Mouse (Mus musculus) midbrain, embryonic 11.5 days (tissue): Measurements from ENCODE around the gene Lgals4. TPM values are rescaled to one million over a fixed set of nuclear protein-coding genes. Genes with fewer than 3 reads are reported as not detected.
"Not testable (repeated sequence)": the region's sequence is repeated elsewhere in the genome, so short reads cannot be mapped to it uniquely, and the experiment has no call there.

Experiments used
- ATAC-seq: fragments of 200-750 bp; cut with Nextera tagmentation; 2 replicates; pipeline ENCODE4 v1.8.0; 2017; ENCODE audit warnings: moderate TSS enrichment, moderate library complexity; ENCODE audit not compliant: low FRiP score
- DNase-seq: peaks from one replicate; pipeline ENCODE4 v3.0.0; 2015; ENCODE audit warnings: low spot score; ENCODE audit errors: missing footprints
- H3K27ac ChIP-seq: fragments of 300-500 bp; sonication (generic); 2 replicates; pipeline ENCODE4 v1.5.1; 2014; ENCODE audit warnings: low read depth, low read length
- H3K27me3 ChIP-seq: fragments of 300-500 bp; sonication (generic); 2 replicates; pipeline ENCODE4 v1.6.1; 2014; ENCODE audit warnings: mild to moderate bottlenecking, low read length, moderate library complexity, mixed read lengths; ENCODE audit not compliant: control insufficient read depth, insufficient read depth
- H3K36me3 ChIP-seq: fragments of 300-500 bp; sonication (generic); 2 replicates; pipeline ENCODE4 v1.6.1; 2014; ENCODE audit warnings: mild to moderate bottlenecking, low read length, moderate library complexity, mixed read lengths; ENCODE audit not compliant: control insufficient read depth, insufficient read depth
- H3K4me1 ChIP-seq: fragments of 300-500 bp; sonication (generic); 2 replicates; pipeline ENCODE4 v1.6.1; 2014; ENCODE audit warnings: low read length; ENCODE audit not compliant: control insufficient read depth, insufficient read depth
- H3K4me2 ChIP-seq: fragments of 300-500 bp; sonication (generic); 2 replicates; pipeline ENCODE4 v1.6.1; 2014; ENCODE audit warnings: mild to moderate bottlenecking, moderate library complexity
- H3K4me3 ChIP-seq: fragments of 300-500 bp; sonication (generic); 2 replicates; pipeline ENCODE4 v1.5.1; 2014; ENCODE audit warnings: low read depth, low read length
- H3K9ac ChIP-seq: fragments of 300-500 bp; sonication (generic); 2 replicates; pipeline ENCODE4 v1.6.1; 2014; ENCODE audit warnings: low read length
- H3K9me3 ChIP-seq: fragments of 300-500 bp; sonication (generic); 2 replicates; pipeline ENCODE4 v1.6.1; 2016; ENCODE audit warnings: low read length; ENCODE audit not compliant: control insufficient read depth
- WGBS: fragments of 180-500 bp; shearing (Covaris S2); extraction: QIAGEN DNeasy Blood & Tissue Kit; methylation state at CpG from one replicate; pipeline ENCODE4 v1.1.7; 2014; 5-methylcytosine and 5-hydroxymethylcytosine counted together
- polyA plus RNA-seq: library from polyadenylated mRNA; unstranded; fragments of >200 nt; fragmentation: Nextera tagmentation; extraction: Ambion mirVana; gene quantifications from 2 replicates; pipeline ENCODE4 v1.2.1, GENCODE M21; 2014

The Lgals4 gene
- polyA plus RNA-seq, 1 experiment from 2014 or later = 1.7 TPM

DNA sequence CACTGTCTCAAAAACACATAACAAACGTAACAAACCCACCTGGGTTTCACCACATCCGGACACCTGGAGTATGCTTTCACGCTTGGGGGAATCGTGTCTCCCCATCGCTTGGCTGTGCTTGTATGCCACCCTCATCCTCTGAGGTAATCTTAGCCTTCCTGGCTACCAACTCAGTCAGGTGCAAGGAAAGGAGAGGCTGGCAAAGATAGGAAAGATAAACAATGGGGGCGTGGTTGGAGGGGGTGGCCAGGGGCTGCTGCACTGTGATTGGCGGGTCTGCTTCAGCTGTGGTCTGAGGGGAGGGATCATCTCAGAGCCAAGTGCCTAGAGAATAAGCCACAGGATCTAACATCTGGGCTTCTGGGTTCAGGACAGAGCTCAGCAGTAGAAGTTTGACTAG lies 46.0 kb downstream of the Lgals4 start:
- no peaks in the 10 kb centered on the region for H3K27me3 ChIP-seq
- no peaks in the 10 kb centered on the region for H3K36me3 ChIP-seq
- WGBS = 80% methylated on average over 7 of the region's 7 CpGs
- no peak overlapping the region for H3K9ac ChIP-seq
- no peak overlapping the region for H3K27ac ChIP-seq
- H3K4me3 ChIP-seq = no peak overlapping the region
- ATAC-seq (no peak), DNase-seq (no peak)
- H3K9me3 ChIP-seq = no peaks in the 10 kb centered on the region
- no peak overlapping the region for H3K4me2 ChIP-seq
- H3K4me1 ChIP-seq = no peaks in the 10 kb centered on the region

DNA sequence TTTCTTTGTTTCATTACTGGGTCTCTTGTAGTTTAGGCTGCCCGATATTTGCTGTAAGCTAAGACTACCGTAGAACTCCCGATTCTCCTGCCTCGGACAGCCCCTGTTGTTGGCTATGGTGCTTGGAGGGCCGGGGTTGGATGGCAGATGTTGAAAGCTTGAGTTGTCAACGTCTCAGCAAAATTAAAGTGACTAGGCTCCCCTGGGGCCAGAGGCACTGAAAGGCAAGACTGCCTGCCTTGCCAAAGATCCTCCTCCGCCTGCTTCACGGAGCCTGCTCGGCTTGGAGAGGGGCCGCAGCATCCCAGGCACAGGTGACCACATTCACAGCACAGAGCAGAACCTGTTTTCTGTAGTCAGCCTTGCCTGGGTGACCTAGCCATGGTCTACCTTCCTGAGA lies 46.9 kb downstream of the Lgals4 start:
- Histone ChIP-seq H3K9ac (no peak overlapping the region), H3K4me1 (no peaks in the 10 kb centered on the region), H3K4me2 (no peak overlapping the region), H3K27me3 (no peaks in the 10 kb centered on the region), H3K4me3 (no peak overlapping the region), H3K27ac (no peak overlapping the region), H3K9me3 (no peaks in the 10 kb centered on the region), H3K36me3 (no peaks in the 10 kb centered on the region)
- ATAC-seq (no peak), DNase-seq (no peak)
- 79% methylated on average over 10 of the region's 10 CpGs for WGBS

- Histone ChIP-seq H3K27me3 (no peaks in the 10 kb centered on the region), H3K4me1 (no peaks in the 10 kb centered on the region), H3K36me3 (no peaks in the 10 kb centered on the region), H3K9ac (no peak within 1 kb of the TSS), H3K4me3 (no peak within 1 kb of the TSS), H3K27ac (no peak within 1 kb of the TSS), H3K4me2 (no peak within 1 kb of the TSS), H3K9me3 (no peaks in the 10 kb centered on the region)
- ATAC-seq (no peak), DNase-seq (no peak)
- WGBS = 49% methylated on average over 13 of the region's 13 CpGs
Measured at GRCm38 (mm10) chr7:28881199-28881598, 47.5 kb downstream of the Lgals4 start, which contains the start of gene Capn12. Gene Capn12, plus strand, starts transcription at chr7:28881422.

DNA sequence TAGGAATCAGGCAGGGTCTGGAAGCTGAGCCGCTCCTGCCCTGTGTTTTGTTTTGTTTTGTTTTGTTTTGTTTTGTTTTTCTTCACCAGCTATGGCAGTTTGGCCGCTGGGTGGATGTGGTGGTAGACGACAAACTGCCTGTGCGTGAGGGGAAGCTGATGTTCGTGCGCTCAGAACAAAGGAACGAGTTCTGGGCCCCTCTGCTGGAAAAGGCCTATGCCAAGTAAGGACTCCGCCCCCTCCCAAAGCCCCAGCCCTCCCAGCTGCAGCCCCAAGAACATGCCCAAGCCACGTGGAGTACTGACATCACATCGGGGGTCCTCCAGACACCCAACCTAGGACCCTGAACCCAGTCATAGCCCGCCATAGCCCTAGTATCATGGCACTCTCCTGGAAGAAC lies 49.4 kb downstream of the Lgals4 start:
- no peak overlapping the region for H3K27ac ChIP-seq
- no peak for DNase-seq
- peaks cover 6% of the 10 kb centered on the region for H3K27me3 ChIP-seq
- H3K36me3 ChIP-seq = no peaks in the 10 kb centered on the region
- H3K9ac ChIP-seq = no peak overlapping the region
- H3K4me3 ChIP-seq = no peak overlapping the region
- no peak for ATAC-seq
- no peaks in the 10 kb centered on the region for H3K4me1 ChIP-seq
- WGBS = 80% methylated on average over 11 of the region's 11 CpGs
- no peak overlapping the region for H3K4me2 ChIP-seq
- no peaks in the 10 kb centered on the region for H3K9me3 ChIP-seq

- not testable (repeated sequence) for H3K9ac ChIP-seq, H3K4me3 ChIP-seq, H3K9me3 ChIP-seq, H3K27ac ChIP-seq, H3K4me1 ChIP-seq, H3K4me2 ChIP-seq, H3K36me3 ChIP-seq, ATAC-seq, DNase-seq
- peaks cover 13% of the 10 kb centered on the region for H3K27me3 ChIP-seq
- 87% methylated on average over 4 of the region's 4 CpGs for WGBS
Measured at GRCm38 (mm10) chr7:28883704-28884103, 50.0 kb downstream of the Lgals4 start.

DNA sequence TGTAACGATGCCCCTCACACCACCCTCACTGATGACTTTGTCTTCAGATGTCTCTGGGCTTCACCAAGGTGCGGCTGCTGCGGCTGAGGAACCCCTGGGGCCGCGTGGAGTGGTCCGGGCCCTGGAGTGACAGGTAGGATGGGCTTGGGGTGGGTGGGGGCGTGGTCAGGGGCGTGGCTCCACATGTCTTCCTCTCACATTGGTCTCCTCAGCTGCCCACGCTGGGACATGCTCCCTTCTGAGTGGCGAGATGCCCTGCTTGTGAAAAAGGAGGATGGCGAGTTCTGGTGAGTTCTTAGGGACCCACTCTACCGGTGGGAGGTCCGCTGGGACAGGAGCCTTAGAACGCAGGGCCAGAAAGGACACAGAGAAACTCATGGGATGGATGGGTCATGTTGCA lies 52.8 kb downstream of the Lgals4 start:
- Histone ChIP-seq H3K9me3 (no peaks in the 10 kb centered on the region), H3K27me3 (peaks cover 22% of the 10 kb centered on the region), H3K4me3 (no peak overlapping the region), H3K4me1 (peaks cover 2% of the 10 kb centered on the region; the same call in 1 of the 2 replicates), H3K27ac (no peak overlapping the region), H3K9ac (no peak overlapping the region), H3K4me2 (no peak overlapping the region), H3K36me3 (peaks cover 1% of the 10 kb centered on the region; the same call in 1 of the 2 replicates)
- 30% methylated on average over 14 of the region's 14 CpGs for WGBS
- DNase-seq (no peak), ATAC-seq (no peak)

DNA sequence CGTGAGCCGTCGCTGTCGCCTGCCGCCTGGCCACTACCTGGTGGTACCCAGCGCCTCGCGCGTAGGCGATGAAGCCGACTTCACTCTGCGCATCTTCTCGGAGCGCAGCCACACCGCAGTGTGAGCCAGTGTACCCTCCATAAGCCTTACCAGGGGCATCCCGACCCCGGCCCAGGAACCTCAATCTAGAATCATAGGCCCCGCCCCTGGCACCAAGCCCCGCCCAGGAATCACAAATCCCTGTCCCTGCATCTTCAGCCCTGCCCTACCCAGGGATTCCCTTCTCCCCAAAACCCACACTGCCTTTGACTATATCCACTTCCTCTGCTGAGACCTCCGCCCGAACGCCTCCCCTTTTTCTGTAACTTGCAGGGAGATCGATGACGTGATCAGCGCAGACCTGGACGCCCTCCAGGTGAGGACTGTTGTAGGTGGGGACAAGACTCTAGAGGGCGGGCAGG lies 55.1 kb downstream of the Lgals4 start:
- H3K27ac ChIP-seq = no peak overlapping the region
- H3K9me3 ChIP-seq = no peaks in the 10 kb centered on the region
- peak overlapping the region; percentile 22 for H3K4me3 ChIP-seq
- H3K9ac ChIP-seq = 0 out of 2 replicates have a peak overlapping the region, but pooled peaks have one; percentile 20
- H3K36me3 ChIP-seq = peaks cover 16% of the 10 kb centered on the region
- 2% methylated on average over 27 of the region's 27 CpGs for WGBS
- peaks cover 22% of the 10 kb centered on the region for H3K27me3 ChIP-seq
- ATAC-seq = peak; percentile 44; the same call in 1 of the 2 replicates
- H3K4me1 ChIP-seq = peaks cover 2% of the 10 kb centered on the region; the same call in 1 of the 2 replicates
- peak overlapping the region; percentile 40 for H3K4me2 ChIP-seq
- DNase-seq = no peak

Other genes starting within 250 kb of the Lgals4 start
- 23.8 and 27.8 TPM in 2 replicates for gene Samd4b, start 235.7 kb upstream of the Lgals4 start, polyA plus RNA-seq
- gene Pak4, start 235.7 kb upstream of the Lgals4 start, polyA plus RNA-seq = 29.6 and 32.5 TPM in 2 replicates
- not detected in 2 replicates for gene Acp7, start 202.5 kb upstream of the Lgals4 start, polyA plus RNA-seq
- 3.8 TPM in 2 replicates for gene Fbxo27, start 141.0 kb upstream of the Lgals4 start, polyA plus RNA-seq
- gene Fbxo17, start 117.0 kb upstream of the Lgals4 start, polyA plus RNA-seq = 5.8 and 6.0 TPM in 2 replicates
- 127 and 135 TPM in 2 replicates for gene Mrps12, start 92.0 kb upstream of the Lgals4 start, polyA plus RNA-seq
- 25.9 and 27.7 TPM in 2 replicates for gene Sars2, start 91.9 kb upstream of the Lgals4 start, polyA plus RNA-seq
- not detected in 2 replicates for gene Ccer2, start 77.7 kb upstream of the Lgals4 start, polyA plus RNA-seq
- 66.2 and 76.5 TPM in 2 replicates for gene Sirt2, start 67.1 kb upstream of the Lgals4 start, polyA plus RNA-seq
- gene Nfkbib, start 66.3 kb upstream of the Lgals4 start, polyA plus RNA-seq = 39.0 and 43.9 TPM in 2 replicates
- 1.9 and 2.5 TPM in 2 replicates for gene Rinl, start 44.9 kb upstream of the Lgals4 start, polyA plus RNA-seq
- 331 and 342 TPM in 2 replicates for gene Hnrnpl, start 25.3 kb upstream of the Lgals4 start, polyA plus RNA-seq
- 80.5 and 81.7 TPM in 2 replicates for gene Ech1, start 8.6 kb upstream of the Lgals4 start, polyA plus RNA-seq
- 0.97 and 1.4 TPM in 2 replicates for gene Lgals7, start 30.0 kb downstream of the Lgals4 start, polyA plus RNA-seq
- 0.17 and 0.42 TPM in 2 replicates for gene Capn12, start 47.6 kb downstream of the Lgals4 start, polyA plus RNA-seq
- gene Actn4, start 128.5 kb downstream of the Lgals4 start, polyA plus RNA-seq = 141 and 144 TPM in 2 replicates
- gene Eif3k, start 148.0 kb downstream of the Lgals4 start, polyA plus RNA-seq = 392 and 400 TPM in 2 replicates
- gene Map4k1, start 148.2 kb downstream of the Lgals4 start, polyA plus RNA-seq = 4.1 and 5.5 TPM in 2 replicates